Mouse (Mus musculus) heart, embryonic 10.5 days (tissue): Measurements from ENCODE around the gene Trhde. TPM values are rescaled to one million over a fixed set of nuclear protein-coding genes. Genes with fewer than 3 reads are reported as not detected.
A peak's percentile ranks its signal among the peaks of the same experiment; 100 is the strongest.

ENCODE experiments used
- DNase-seq: peaks from one replicate; pipeline ENCODE4 v3.0.0-alpha.2; 2017; ENCODE audit warnings: low spot score
- H3K27ac ChIP-seq: fragments of 300-500 bp; sonication (generic); 2 replicates; pipeline ENCODE4 v1.5.1; 2016; ENCODE audit warnings: mild to moderate bottlenecking
- H3K27me3 ChIP-seq: fragments of 300-500 bp; sonication (generic); 2 replicates; pipeline ENCODE4 v1.6.1; 2016; ENCODE audit warnings: mild to moderate bottlenecking; ENCODE audit not compliant: poor library complexity, insufficient read depth, severe bottlenecking
- H3K36me3 ChIP-seq: fragments of 300-500 bp; sonication (generic); 2 replicates; pipeline ENCODE4 v1.6.1; 2016; ENCODE audit warnings: mild to moderate bottlenecking, moderate library complexity
- H3K4me1 ChIP-seq: fragments of 300-500 bp; sonication (generic); 2 replicates; pipeline ENCODE4 v1.6.1; 2016; ENCODE audit warnings: mild to moderate bottlenecking
- H3K4me3 ChIP-seq: fragments of 300-500 bp; sonication (generic); 2 replicates; pipeline ENCODE4 v1.5.1; 2016; ENCODE audit warnings: mild to moderate bottlenecking, moderate library complexity
- H3K9me3 ChIP-seq: fragments of 300-500 bp; sonication (generic); 2 replicates; pipeline ENCODE4 v1.6.1; 2016; ENCODE audit warnings: mild to moderate bottlenecking, moderate library complexity
- WGBS: fragments of 180-500 bp; shearing (Covaris S2); methylation state at CpG from one replicate; pipeline ENCODE4 v1.1.7; 2016; 5-methylcytosine and 5-hydroxymethylcytosine counted together
- polyA plus RNA-seq: library from polyadenylated mRNA; unstranded; fragments of >200 nt; fragmentation: Nextera tagmentation; extraction: Ambion mirVana; gene quantifications from 2 replicates; pipeline ENCODE4 v1.2.1, GENCODE M21; 2016

Trhde gene
- 0.06 TPM in 1 of 2 replicates, not detected in the other for polyA plus RNA-seq

- Histone ChIP-seq H3K4me3 (peak within 1 kb of the TSS; percentile 72), H3K27me3 (peaks cover 63% of the 10 kb centered on the region), H3K9me3 (no peaks in the 10 kb centered on the region), H3K27ac (no peak within 1 kb of the TSS), H3K36me3 (no peaks in the 10 kb centered on the region), H3K4me1 (peaks cover 21% of the 10 kb centered on the region)
- WGBS: 2% methylated on average over 30 of the region's 30 CpGs
- no peak for DNase-seq
Observed at GRCm38 (mm10) chr10:114802161-114802651, at the start of gene Trhde. Trhde (minus strand) TSS chr10:114802307.

DNA sequence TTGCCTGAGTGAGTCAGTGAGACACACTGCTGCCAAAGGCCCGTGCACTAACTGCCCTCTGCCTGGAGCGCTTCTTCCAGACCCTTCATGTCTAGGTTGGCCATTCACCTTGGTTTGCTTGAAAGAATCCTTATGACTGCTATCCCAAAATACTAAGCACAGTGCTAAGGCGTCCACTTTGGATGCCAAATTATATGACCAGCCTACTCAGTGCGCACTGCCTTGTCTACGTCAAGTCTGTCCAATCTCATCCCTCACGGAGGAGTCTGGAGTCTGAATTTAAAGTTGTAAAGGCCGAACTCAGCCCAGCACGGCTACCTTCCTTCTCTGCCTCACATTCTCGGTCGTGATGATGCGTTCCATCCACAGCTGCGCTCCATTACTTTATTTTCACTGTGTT is 39.9 kb upstream of the Trhde start:
- no peaks in the 10 kb centered on the region for H3K27me3 ChIP-seq
- no peaks in the 10 kb centered on the region for H3K36me3 ChIP-seq
- WGBS: 79% methylated on average over 12 of the region's 12 CpGs
- 0 out of 2 replicates have a peak, but pooled peaks cover 4% of the 10 kb centered on the region for H3K4me1 ChIP-seq
- no peak overlapping the region for H3K27ac ChIP-seq
- DNase-seq: peak; percentile 75
- H3K9me3 ChIP-seq: no peaks in the 10 kb centered on the region
- no peak overlapping the region for H3K4me3 ChIP-seq

- Histone ChIP-seq H3K9me3 (no peaks in the 10 kb centered on the region), H3K4me3 (no peak overlapping the region), H3K36me3 (no peaks in the 10 kb centered on the region), H3K27me3 (no peaks in the 10 kb centered on the region), H3K4me1 (0 out of 2 replicates have a peak, but pooled peaks cover 4% of the 10 kb centered on the region), H3K27ac (no peak overlapping the region)
- 40% methylated on average over 5 of the region's 5 CpGs for WGBS
- DNase-seq: no peak
Observed at GRCm38 (mm10) chr10:114841440-114841839, 39.3 kb upstream of the Trhde start.

GRCm38 (mm10) chr10:114831313-114831712 is 29.2 kb upstream of the Trhde start:
- H3K4me1 ChIP-seq: no peaks in the 10 kb centered on the region
- no peak overlapping the region for H3K27ac ChIP-seq
- H3K36me3 ChIP-seq: no peaks in the 10 kb centered on the region
- 50% methylated on average over 7 of the region's 7 CpGs for WGBS
- no peaks in the 10 kb centered on the region for H3K9me3 ChIP-seq
- DNase-seq: no peak
- H3K27me3 ChIP-seq: no peaks in the 10 kb centered on the region
- H3K4me3 ChIP-seq: no peak overlapping the region

DNA sequence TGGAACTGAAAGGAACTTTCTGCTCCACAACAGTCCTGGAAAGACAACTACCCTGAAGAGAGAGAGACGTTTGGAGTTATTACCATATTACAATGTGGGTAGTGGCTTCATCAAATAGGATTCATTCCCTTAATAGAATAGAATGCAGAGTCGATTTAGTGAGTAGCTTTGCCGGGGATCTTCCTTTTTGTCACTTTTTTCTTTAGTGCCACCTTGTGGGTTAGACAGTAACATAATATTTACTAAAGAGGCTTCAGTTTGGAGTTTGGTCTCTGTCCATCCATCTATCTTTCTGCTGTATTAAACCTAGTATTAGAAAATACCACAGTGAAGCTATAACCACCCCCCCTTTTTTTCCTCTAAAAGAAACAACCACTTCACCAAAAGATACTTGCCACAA is 6.7 kb upstream of the Trhde start:
- no peak overlapping the region for H3K27ac ChIP-seq
- no peaks in the 10 kb centered on the region for H3K36me3 ChIP-seq
- H3K9me3 ChIP-seq: no peaks in the 10 kb centered on the region
- peaks cover 13% of the 10 kb centered on the region for H3K27me3 ChIP-seq
- WGBS: 50% methylated on average over 3 of the region's 3 CpGs
- no peaks in the 10 kb centered on the region for H3K4me1 ChIP-seq
- no peak for DNase-seq
- H3K4me3 ChIP-seq: no peak overlapping the region

DNA sequence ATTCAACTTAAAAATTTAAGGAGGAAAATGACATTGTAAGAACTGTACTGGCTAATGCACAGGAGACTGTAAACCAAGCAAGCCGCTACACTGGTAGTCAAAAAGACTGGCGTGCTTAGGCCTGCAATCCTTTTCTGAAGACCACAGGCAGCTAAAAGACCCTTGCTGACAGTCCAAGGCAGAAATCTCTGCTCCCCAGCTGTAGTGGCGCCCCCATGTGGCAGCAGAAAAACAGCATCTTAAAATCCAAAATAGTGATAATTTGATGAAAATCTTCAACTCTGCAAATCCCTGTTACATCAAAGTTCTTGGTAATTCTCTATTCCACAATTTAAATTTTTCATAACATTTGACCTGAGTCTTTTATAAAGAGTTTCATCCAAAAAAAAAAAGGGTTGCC is 3.8 kb upstream of the Trhde start:
- Histone ChIP-seq H3K4me1 (peaks cover 17% of the 10 kb centered on the region), H3K36me3 (no peaks in the 10 kb centered on the region), H3K9me3 (no peaks in the 10 kb centered on the region), H3K27ac (no peak overlapping the region), H3K27me3 (peaks cover 42% of the 10 kb centered on the region), H3K4me3 (no peak overlapping the region)
- no peak for DNase-seq
- WGBS: 42% methylated on average over 3 of the region's 3 CpGs

DNA sequence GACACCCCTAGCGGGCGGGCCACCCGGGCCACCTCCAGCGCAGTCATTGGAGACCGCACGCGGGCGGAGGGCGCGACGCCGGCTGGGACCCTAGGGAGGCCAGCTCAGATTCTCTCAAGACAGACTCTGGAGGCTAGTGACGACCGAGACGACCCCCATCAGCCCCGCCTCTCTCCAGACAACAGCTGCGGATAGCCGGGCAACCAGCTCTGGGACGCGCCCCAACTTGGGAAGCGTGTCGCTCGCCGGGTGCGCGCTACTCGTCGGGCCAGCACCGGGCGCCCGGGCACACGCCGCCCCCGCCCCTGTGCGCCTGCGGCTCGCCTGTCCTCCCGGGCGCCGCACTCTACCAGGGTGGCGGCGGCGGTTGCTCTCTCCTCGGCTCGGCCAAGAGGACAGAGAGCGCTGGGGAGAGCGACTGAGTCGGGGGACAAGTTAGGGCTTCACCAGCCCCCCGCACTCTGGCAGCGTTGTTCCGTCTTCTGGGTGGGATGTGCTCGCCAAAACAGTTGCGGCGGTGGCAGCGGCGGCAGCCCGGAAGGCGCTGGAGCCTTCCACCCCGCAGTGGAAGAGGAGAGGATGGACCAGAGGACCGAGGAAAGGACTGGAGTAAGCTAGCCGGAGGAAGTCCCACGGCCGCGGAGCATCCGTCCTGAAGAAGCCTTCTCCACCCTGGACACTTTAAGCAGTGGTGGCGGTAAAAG is 498 bp downstream of the Trhde start:
- H3K4me3 ChIP-seq: peak overlapping the region; percentile 72
- H3K9me3 ChIP-seq: no peaks in the 10 kb centered on the region
- WGBS: under 1% methylated on average over 65 of the region's 66 CpGs
- DNase-seq: no peak
- peaks cover 63% of the 10 kb centered on the region for H3K27me3 ChIP-seq
- H3K4me1 ChIP-seq: peaks cover 21% of the 10 kb centered on the region
- H3K27ac ChIP-seq: no peak overlapping the region
- no peaks in the 10 kb centered on the region for H3K36me3 ChIP-seq

DNA sequence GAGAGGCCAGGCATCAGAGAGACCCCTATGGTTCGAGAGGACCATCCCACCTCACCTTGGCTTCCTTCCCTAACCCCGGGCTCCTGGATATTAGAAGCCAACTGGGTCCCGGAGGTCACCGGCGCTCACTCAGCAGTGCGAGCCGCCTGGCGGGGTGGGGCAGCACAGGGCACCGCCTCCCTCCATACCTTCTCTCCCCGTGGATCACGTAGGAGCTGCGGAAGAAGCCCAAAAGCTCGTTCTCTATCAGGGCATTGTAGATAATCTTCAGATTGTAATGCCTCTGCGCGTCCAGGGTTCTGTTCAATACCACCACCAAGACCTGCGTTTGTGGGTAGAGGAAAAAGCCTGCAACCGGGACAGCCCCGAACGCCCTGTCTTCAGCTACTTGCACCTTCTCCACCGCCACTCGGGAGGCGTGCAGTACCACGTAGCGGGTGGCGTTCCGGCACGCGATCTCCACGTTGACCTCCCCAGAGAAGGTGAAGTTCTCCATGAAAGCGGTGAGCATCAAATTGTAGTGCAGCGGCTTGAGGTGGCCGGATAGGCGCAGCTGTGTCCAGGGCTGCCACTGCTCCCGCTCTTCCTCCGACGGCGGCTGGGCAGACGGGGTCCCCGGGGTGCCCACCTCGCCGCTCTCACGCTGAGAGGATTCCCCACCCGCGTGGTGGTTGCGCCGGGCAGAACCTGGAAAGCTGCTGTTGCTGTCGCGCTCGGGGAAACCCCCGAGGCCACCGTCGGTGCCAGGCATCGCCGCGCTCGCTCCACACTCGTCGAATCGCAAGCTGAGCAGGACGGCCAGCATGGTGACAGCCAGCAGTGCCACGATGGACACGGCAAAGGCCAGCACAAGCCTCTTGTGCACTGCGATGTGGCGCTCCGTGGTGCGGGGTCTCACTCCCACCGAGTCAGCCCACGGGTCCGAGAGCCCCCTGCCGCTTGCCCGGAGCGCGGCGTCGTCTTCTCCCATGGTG is 1.5 kb downstream of the Trhde start:
- H3K4me1 ChIP-seq: peaks cover 21% of the 10 kb centered on the region
- peaks cover 63% of the 10 kb centered on the region for H3K27me3 ChIP-seq
- H3K4me3 ChIP-seq: peak overlapping the region; percentile 72
- H3K27ac ChIP-seq: no peak overlapping the region
- DNase-seq: no peak
- H3K9me3 ChIP-seq: no peaks in the 10 kb centered on the region
- WGBS: 7% methylated on average over 75 of the region's 75 CpGs
- H3K36me3 ChIP-seq: no peaks in the 10 kb centered on the region

GRCm38 (mm10) chr10:114799481-114799880 is 2.6 kb downstream of the Trhde start:
- no peaks in the 10 kb centered on the region for H3K36me3 ChIP-seq
- no peaks in the 10 kb centered on the region for H3K9me3 ChIP-seq
- peaks cover 54% of the 10 kb centered on the region for H3K27me3 ChIP-seq
- peaks cover 21% of the 10 kb centered on the region for H3K4me1 ChIP-seq
- WGBS: 77% methylated on average over 4 of the region's 4 CpGs
- no peak overlapping the region for H3K4me3 ChIP-seq
- no peak overlapping the region for H3K27ac ChIP-seq
- no peak for DNase-seq

DNA sequence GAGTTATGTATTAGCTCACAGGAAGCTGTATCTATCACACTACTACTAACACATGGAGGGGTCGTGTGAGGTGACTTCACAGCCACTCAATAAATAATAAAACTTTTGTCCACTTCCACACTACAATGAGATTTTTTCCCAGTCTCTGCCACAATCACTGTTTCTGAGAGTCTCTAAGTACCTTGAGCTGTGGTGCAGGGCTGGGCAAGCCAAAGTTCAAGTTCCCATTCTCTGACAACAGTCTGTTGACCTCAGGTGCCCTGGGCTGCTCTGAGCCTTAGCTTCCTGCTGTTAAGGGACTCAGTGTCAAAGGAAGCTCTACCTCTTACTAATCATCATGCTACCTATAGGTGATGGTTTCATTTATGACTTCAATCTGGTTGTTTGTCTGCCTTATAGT is 3.3 kb downstream of the Trhde start:
- no peaks in the 10 kb centered on the region for H3K9me3 ChIP-seq
- no peak for DNase-seq
- no peaks in the 10 kb centered on the region for H3K36me3 ChIP-seq
- 70% methylated on average over 1 of the region's 1 CpGs for WGBS
- peaks cover 21% of the 10 kb centered on the region for H3K4me1 ChIP-seq
- peaks cover 50% of the 10 kb centered on the region for H3K27me3 ChIP-seq
- H3K27ac ChIP-seq: no peak overlapping the region
- no peak overlapping the region for H3K4me3 ChIP-seq

DNA sequence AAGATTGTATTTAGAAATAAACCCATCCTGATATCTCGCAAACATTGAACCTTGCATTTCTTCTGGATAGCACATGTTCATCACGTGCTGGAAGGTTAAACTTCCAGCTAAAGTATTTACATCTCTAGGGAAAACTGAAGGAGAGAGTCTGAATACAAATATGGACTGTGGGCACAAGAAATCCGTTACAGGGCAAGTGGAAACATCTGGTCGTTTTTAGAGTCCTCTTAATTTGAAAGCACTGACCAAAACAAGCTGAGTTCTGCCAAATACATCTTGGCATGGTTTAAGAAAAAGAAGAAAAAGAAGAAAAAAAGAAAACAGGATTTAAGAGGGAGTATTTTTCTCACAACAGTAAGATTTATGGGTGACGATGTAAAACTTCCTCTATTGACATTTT is 3.9 kb downstream of the Trhde start:
- no peak overlapping the region for H3K4me3 ChIP-seq
- 67% methylated on average over 5 of the region's 5 CpGs for WGBS
- DNase-seq: no peak
- H3K4me1 ChIP-seq: peaks cover 21% of the 10 kb centered on the region
- no peaks in the 10 kb centered on the region for H3K36me3 ChIP-seq
- H3K27me3 ChIP-seq: peaks cover 45% of the 10 kb centered on the region
- no peak overlapping the region for H3K27ac ChIP-seq
- H3K9me3 ChIP-seq: no peaks in the 10 kb centered on the region

- Histone ChIP-seq H3K36me3 (no peaks in the 10 kb centered on the region), H3K4me1 (peaks cover 21% of the 10 kb centered on the region), H3K4me3 (no peak overlapping the region), H3K27me3 (peaks cover 39% of the 10 kb centered on the region), H3K27ac (no peak overlapping the region), H3K9me3 (no peaks in the 10 kb centered on the region)
- no peak for DNase-seq
- WGBS: 80% methylated on average over 1 of the region's 1 CpGs
Observed at GRCm38 (mm10) chr10:114797664-114798063, 4.4 kb downstream of the Trhde start.

DNA sequence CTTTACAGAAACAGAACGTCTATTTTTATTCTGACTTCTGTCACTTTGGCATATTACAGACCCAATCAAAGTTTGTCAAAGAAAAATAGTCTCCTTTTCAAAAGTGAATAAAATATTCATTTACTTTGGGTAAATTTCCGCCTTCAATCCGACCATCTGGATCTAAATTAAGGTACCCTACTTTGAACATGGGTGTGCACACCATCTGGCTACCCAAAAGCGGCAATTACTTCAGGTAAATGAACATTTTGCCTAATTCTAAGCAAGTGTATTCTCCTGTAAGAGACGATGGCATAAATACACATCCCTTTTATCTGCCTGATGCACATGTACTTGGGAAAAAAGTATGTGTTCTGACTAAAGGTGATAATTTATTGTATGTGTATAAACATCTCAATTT is 5.2 kb downstream of the Trhde start:
- H3K4me3 ChIP-seq: no peak overlapping the region
- 73% methylated on average over 5 of the region's 5 CpGs for WGBS
- peaks cover 31% of the 10 kb centered on the region for H3K27me3 ChIP-seq
- H3K27ac ChIP-seq: no peak overlapping the region
- peaks cover 14% of the 10 kb centered on the region; the same call in 1 of the 2 replicates for H3K4me1 ChIP-seq
- no peaks in the 10 kb centered on the region for H3K9me3 ChIP-seq
- no peaks in the 10 kb centered on the region for H3K36me3 ChIP-seq
- no peak for DNase-seq
